Mouse (Mus musculus): Measurements from ENCODE around the gene Lmx1b. TPM values are rescaled to one million over a fixed set of nuclear protein-coding genes. Genes with fewer than 3 reads are reported as not detected.

Lmx1b gene
- total RNA-seq, 2 experiments from 2014 or later, result 1.5 TPM; not detected in 1

- no peak for DNase-seq (ENCODE audit: low spot score in 2 of 2)
Measured at GRCm38 (mm10) chr2:33630081-33631021, 10.0 kb downstream of the Lmx1b start.

GRCm38 (mm10) chr2:33629641-33630040, 10.7 kb downstream of the Lmx1b start:
- DNase-seq (ENCODE audit: low spot score in 2 of 2), result no peak

GRCm38 (mm10) chr2:33628791-33629190, 11.5 kb downstream of the Lmx1b start:
- DNase-seq (ENCODE audit: low spot score in 2 of 2), result no peak

GRCm38 (mm10) chr2:33627058-33627375, 13.3 kb downstream of the Lmx1b start:
- no peak for DNase-seq (ENCODE audit: low spot score in 2 of 2)

- no peak for DNase-seq (ENCODE audit: low spot score in 2 of 2)
Measured at GRCm38 (mm10) chr2:33626262-33627057, 13.9 kb downstream of the Lmx1b start.

GRCm38 (mm10) chr2:33617670-33618069, 22.6 kb downstream of the Lmx1b start:
- no peak for DNase-seq (ENCODE audit: low spot score in 2 of 2)

- no peak for DNase-seq (ENCODE audit: low spot score in 2 of 2)
Measured at GRCm38 (mm10) chr2:33616411-33616843, 23.9 kb downstream of the Lmx1b start.

- no peak for DNase-seq (ENCODE audit: low spot score in 2 of 2)
Measured at GRCm38 (mm10) chr2:33615843-33616344, 24.4 kb downstream of the Lmx1b start.

GRCm38 (mm10) chr2:33605487-33606256, 34.6 kb downstream of the Lmx1b start:
- DNase-seq (ENCODE audit: low spot score in 2 of 2), result no peak

GRCm38 (mm10) chr2:33604846-33605486, 35.3 kb downstream of the Lmx1b start:
- DNase-seq (ENCODE audit: low spot score in 2 of 2), result no peak

GRCm38 (mm10) chr2:33600520-33600919, 39.8 kb downstream of the Lmx1b start:
- no peak for DNase-seq (ENCODE audit: low spot score in 2 of 2)

GRCm38 (mm10) chr2:33597384-33597783, 42.9 kb downstream of the Lmx1b start:
- DNase-seq (ENCODE audit: low spot score in 2 of 2), result no peak

GRCm38 (mm10) chr2:33595085-33595423, 45.3 kb downstream of the Lmx1b start:
- DNase-seq (ENCODE audit: low spot score in 2 of 2), result no peak

- DNase-seq (ENCODE audit: low spot score in 2 of 2), result no peak
Measured at GRCm38 (mm10) chr2:33594181-33595084, 45.9 kb downstream of the Lmx1b start.

- no peak for DNase-seq (ENCODE audit: low spot score in 2 of 2)
Measured at GRCm38 (mm10) chr2:33592931-33593555, 47.3 kb downstream of the Lmx1b start.

GRCm38 (mm10) chr2:33589280-33589679, 51.0 kb downstream of the Lmx1b start:
- no peak for DNase-seq (ENCODE audit: low spot score in 2 of 2)

GRCm38 (mm10) chr2:33584937-33585910, 55.1 kb downstream of the Lmx1b start:
- no peak for DNase-seq (ENCODE audit: low spot score in 2 of 2)

- no peak for DNase-seq (ENCODE audit: low spot score in 2 of 2)
Measured at GRCm38 (mm10) chr2:33583761-33584160, 56.5 kb downstream of the Lmx1b start.
